22 mouse cellular contexts compared by ENCODE assay signal in genomic region chr9:34204479-34204878, GRCm38 (mm10).
DNase-seq lines count a peak whose midpoint lies in the region; ATAC-seq and TF ChIP-seq lines count a peak whose summit lies in the region.
"Had no signal": no experiment of that assay in that cellular context is flagged by ENCODE, and none has a peak within 500 bp of the region (broad histone marks: within the 10 kb centered on the region; RNA-seq: fewer than 3 reads in every experiment).

No protein-coding gene starts in this region.

- TF ChIP-seq CTCF in lung, postnatal 0 days (IDR thresholded peaks at IDR 0.05): no peak

- TF ChIP-seq EP300 in lung, postnatal 0 days (IDR thresholded peaks at IDR 0.05): peak; percentile 93

- ATAC-seq in forebrain, embryonic 14.5 days: 0 out of 2 replicates have a peak, but pooled peaks have one; percentile 3
- no peak for ATAC-seq in forebrain, embryonic 11.5 days (replicated peaks; ENCODE audit: low FRiP score)
- peak; percentile 86 for ATAC-seq in lung, postnatal 0 days

- H3K27ac ChIP-seq in forebrain, embryonic 14.5 days (ENCODE audit: low read depth, low read length): no peak overlapping the region
- H3K27ac ChIP-seq in forebrain, embryonic 11.5 days (ENCODE audit: low read depth, low read length): no peak overlapping the region
- no peak overlapping the region for H3K27ac ChIP-seq in lung, postnatal 0 days (ENCODE audit: low read length)
- H3K27ac ChIP-seq: forebrain, embryonic 13.5 days; heart, embryonic 15.5 days; macrophage had no signal

- 17% methylated on average over 2 of the region's 2 CpGs for WGBS in forebrain, embryonic 14.5 days
- WGBS in forebrain, embryonic 11.5 days: 11% methylated on average over 2 of the region's 2 CpGs
- 30% methylated on average over 2 of the region's 2 CpGs for WGBS in lung, postnatal 0 days

- H3K4me1 ChIP-seq in forebrain, embryonic 14.5 days (ENCODE audit: control insufficient read depth, insufficient read depth, low read length): peaks cover 22% of the 10 kb centered on the region
- H3K4me1 ChIP-seq in forebrain, embryonic 11.5 days (replicated peaks; ENCODE audit: control insufficient read depth, insufficient read depth, low read length): peaks cover 18% of the 10 kb centered on the region
- H3K4me1 ChIP-seq in lung, postnatal 0 days (ENCODE audit: insufficient read depth, low read depth, low read length): no peaks in the 10 kb centered on the region

- no peaks in the 10 kb centered on the region for H3K9me3 ChIP-seq in forebrain, embryonic 14.5 days (replicated peaks; ENCODE audit: control insufficient read depth, low read length)
- no peaks in the 10 kb centered on the region for H3K9me3 ChIP-seq in forebrain, embryonic 11.5 days (ENCODE audit: control insufficient read depth, low read length)
- no peaks in the 10 kb centered on the region for H3K9me3 ChIP-seq in lung, postnatal 0 days (ENCODE audit: low read length)
- H3K9me3 ChIP-seq: forebrain, embryonic 13.5 days; heart, embryonic 15.5 days; midbrain, embryonic 12.5 days; neural tube, embryonic 13.5 days had no signal

- no peak overlapping the region for H3K4me2 ChIP-seq in forebrain, embryonic 14.5 days (ENCODE audit: low read length)
- H3K4me2 ChIP-seq in forebrain, embryonic 11.5 days (ENCODE audit: low read depth, low read length, severe bottlenecking): no peak overlapping the region
- no peak overlapping the region for H3K4me2 ChIP-seq in lung, postnatal 0 days (replicated peaks; ENCODE audit: low read depth, low read length)
- H3K4me2 ChIP-seq: forebrain, embryonic 13.5 days; heart, embryonic 15.5 days; liver, embryonic 11.5 days; midbrain, embryonic 12.5 days; neural tube, embryonic 13.5 days had no signal

- peak; percentile 14 for DNase-seq in forebrain, embryonic 14.5 days (ENCODE audit: low spot score)
- DNase-seq in forebrain, embryonic 11.5 days (ENCODE audit: low spot score): no peak
- DNase-seq in lung, postnatal 0 days (ENCODE audit: low spot score): peak; percentile 61
- no peak for DNase-seq in lung, postnatal 14 days
- peak; percentile 30 for DNase-seq in ZHBTc4 (ENCODE audit: low read depth, low spot score)
- peak; percentile 22 for DNase-seq in lung, postnatal 36 days
- no peak for DNase-seq in right cerebral cortex, postnatal 36 days (ENCODE audit: low spot score in 2 of 2)
- no peak for DNase-seq in frontal cortex, postnatal 14 days (ENCODE audit: low spot score in 2 of 2)
- DNase-seq: adrenal gland, adult 2 months; gastrocnemius, postnatal 25 days; heart, postnatal 4 days; kidney, adult 2 months; kidney, postnatal 36 days; spleen, adult 18-20 months; thymus, postnatal 4 days had no signal

- H3K27me3 ChIP-seq in forebrain, embryonic 14.5 days (replicated peaks; ENCODE audit: control insufficient read depth, insufficient read depth, low read length): no peaks in the 10 kb centered on the region; the same call in 1 of the 2 replicates
- H3K27me3 ChIP-seq in forebrain, embryonic 11.5 days (ENCODE audit: control insufficient read depth, insufficient read depth, low read length): peaks cover 2% of the 10 kb centered on the region; the same call in 1 of the 2 replicates
- no peaks in the 10 kb centered on the region for H3K27me3 ChIP-seq in lung, postnatal 0 days (replicated peaks; ENCODE audit: insufficient read depth, low read length)
- H3K27me3 ChIP-seq: CH12.LX; heart, embryonic 15.5 days; midbrain, embryonic 12.5 days; neural tube, embryonic 13.5 days had no signal

- H3K4me3 ChIP-seq in forebrain, embryonic 14.5 days (ENCODE audit: low read depth, low read length): no peak overlapping the region
- no peak overlapping the region for H3K4me3 ChIP-seq in forebrain, embryonic 11.5 days (ENCODE audit: low read depth, low read length)
- no peak overlapping the region for H3K4me3 ChIP-seq in lung, postnatal 0 days (ENCODE audit: low read depth, low read length)
- H3K4me3 ChIP-seq: forebrain, embryonic 13.5 days; heart, embryonic 15.5 days; midbrain, embryonic 12.5 days; neural tube, embryonic 13.5 days had no signal

- no peak overlapping the region for H3K9ac ChIP-seq in forebrain, embryonic 14.5 days (ENCODE audit: low read length)
- H3K9ac ChIP-seq in forebrain, embryonic 11.5 days (ENCODE audit: low read length): no peak overlapping the region
- H3K9ac ChIP-seq in lung, postnatal 0 days (replicated peaks; ENCODE audit: low read depth): no peak overlapping the region
- H3K9ac ChIP-seq: forebrain, embryonic 13.5 days; heart, embryonic 15.5 days; midbrain, embryonic 12.5 days; neural tube, embryonic 13.5 days had no signal

- H3K36me3 ChIP-seq in forebrain, embryonic 14.5 days (ENCODE audit: control insufficient read depth, insufficient read depth, low read length): no peaks in the 10 kb centered on the region
- H3K36me3 ChIP-seq in forebrain, embryonic 11.5 days (ENCODE audit: control insufficient read depth, insufficient read depth, low read length): no peaks in the 10 kb centered on the region
- no peaks in the 10 kb centered on the region for H3K36me3 ChIP-seq in lung, postnatal 0 days (ENCODE audit: insufficient read depth, low read length)
- H3K36me3 ChIP-seq: heart, embryonic 15.5 days; midbrain, embryonic 12.5 days; neural tube, embryonic 13.5 days had no signal

Comparison
In these comparisons a context has a peak if more than half of its experiments do, and no peak if none do; other contexts are left out.
1. DNase-seq: peak in forebrain, embryonic 14.5 days (single experiment), lung, postnatal 0 days (single experiment), ZHBTc4 (single experiment) and lung, postnatal 36 days (single experiment); none in forebrain, embryonic 11.5 days (single experiment), lung, postnatal 14 days (single experiment), right cerebral cortex, postnatal 36 days (0 of 2) and frontal cortex, postnatal 14 days (0 of 2).